Mouse (Mus musculus) forebrain, embryonic 15.5 days (tissue): Measurements from ENCODE around the gene Unc45a. TPM values are rescaled to one million over a fixed set of nuclear protein-coding genes. Genes with fewer than 3 reads are reported as not detected.

Experiments
- ATAC-seq: fragments of 200-750 bp; cut with Nextera tagmentation; replicated peaks from 2 replicates; pipeline ENCODE4 v1.8.0; 2017; ENCODE audit warnings: mild to moderate bottlenecking, moderate TSS enrichment, moderate library complexity
- H3K27ac ChIP-seq: fragments of 300-500 bp; sonication (generic); replicated peaks from 2 replicates; pipeline ENCODE4 v1.5.1; 2015; ENCODE audit warnings: mild to moderate bottlenecking, inconsistent platforms
- H3K27me3 ChIP-seq: fragments of 300-500 bp; sonication (generic); 2 replicates; pipeline ENCODE4 v1.6.1; 2015; ENCODE audit warnings: inconsistent platforms
- H3K36me3 ChIP-seq: fragments of 300-500 bp; sonication (generic); 2 replicates; pipeline ENCODE4 v1.6.1; 2015; ENCODE audit warnings: mild to moderate bottlenecking, inconsistent platforms
- H3K4me1 ChIP-seq: fragments of 300-500 bp; sonication (generic); 2 replicates; pipeline ENCODE4 v1.6.1; 2015; ENCODE audit warnings: inconsistent platforms
- H3K4me2 ChIP-seq: fragments of 300-500 bp; sonication (generic); replicated peaks from 2 replicates; pipeline ENCODE4 v1.6.1; 2015; ENCODE audit warnings: mild to moderate bottlenecking, inconsistent platforms
- H3K4me3 ChIP-seq: fragments of 300-500 bp; sonication (generic); 2 replicates; pipeline ENCODE4 v1.5.1; 2015; ENCODE audit warnings: mild to moderate bottlenecking, inconsistent platforms
- H3K9ac ChIP-seq: fragments of 300-500 bp; sonication (generic); replicated peaks from 2 replicates; pipeline ENCODE4 v1.6.1; 2015; ENCODE audit warnings: mild to moderate bottlenecking, inconsistent platforms
- H3K9me3 ChIP-seq: fragments of 300-500 bp; sonication (generic); 2 replicates; pipeline ENCODE4 v1.6.1; 2016; ENCODE audit warnings: inconsistent platforms
- WGBS: fragments of 180-500 bp; shearing (Covaris S2); methylation state at CpG from one replicate; pipeline ENCODE4 v1.1.7; 2015; ENCODE audit warnings: mixed read lengths; 5-methylcytosine and 5-hydroxymethylcytosine counted together
- polyA plus RNA-seq: library from polyadenylated mRNA; unstranded; fragments of >200 nt; fragmentation: Nextera tagmentation; extraction: Ambion mirVana; gene quantifications from 2 replicates; pipeline ENCODE4 v1.2.1, GENCODE M21; 2015

The Unc45a gene
- polyA plus RNA-seq, 1 experiment from 2014 or later: 48.2 TPM

- Histone ChIP-seq H3K27ac (no peak overlapping the region), H3K27me3 (no peaks in the 10 kb centered on the region), H3K4me1 (peaks cover 21% of the 10 kb centered on the region), H3K9ac (no peak overlapping the region), H3K36me3 (peaks cover 23% of the 10 kb centered on the region), H3K4me2 (no peak overlapping the region), H3K4me3 (no peak overlapping the region), H3K9me3 (no peaks in the 10 kb centered on the region)
- 85% methylated on average over 19 of the region's 19 CpGs for WGBS
- no peak for ATAC-seq
These were observed 20.8 kb downstream of the Unc45a start for GRCm38 (mm10) chr7:80319846-80320496.

DNA sequence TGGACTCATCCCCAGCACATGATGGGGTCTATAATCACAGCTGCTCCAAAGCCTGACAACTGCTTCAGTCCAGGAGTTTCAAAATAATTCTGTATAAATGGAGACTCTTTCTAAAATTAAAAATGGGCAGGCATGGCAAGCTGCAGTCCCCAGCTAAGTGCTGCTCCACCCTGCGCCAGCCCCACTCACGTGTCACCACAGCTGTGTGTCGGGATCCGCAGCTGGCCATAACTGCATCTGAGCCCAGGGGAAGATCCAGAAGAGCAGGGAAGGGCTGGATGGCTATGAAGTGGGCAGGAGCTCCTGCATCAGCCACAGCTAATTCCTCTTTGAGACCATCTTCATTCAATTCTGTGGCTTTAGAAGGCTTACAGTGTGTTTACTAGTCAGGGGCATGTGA, 22.1 kb downstream of the Unc45a start:
- ATAC-seq: no peak
- 96% methylated on average over 4 of the region's 4 CpGs for WGBS
- peaks cover 35% of the 10 kb centered on the region for H3K36me3 ChIP-seq

GRCm38 (mm10) chr7:80317439-80318115, 23.2 kb downstream of the Unc45a start:
- H3K9ac ChIP-seq: no peak overlapping the region
- no peaks in the 10 kb centered on the region for H3K27me3 ChIP-seq
- H3K9me3 ChIP-seq: no peaks in the 10 kb centered on the region
- no peak overlapping the region for H3K4me3 ChIP-seq
- H3K4me1 ChIP-seq: peaks cover 10% of the 10 kb centered on the region
- H3K27ac ChIP-seq: no peak overlapping the region
- ATAC-seq: no peak
- peaks cover 45% of the 10 kb centered on the region for H3K36me3 ChIP-seq
- WGBS: 74% methylated on average over 1 of the region's 1 CpGs
- no peak overlapping the region for H3K4me2 ChIP-seq

More for the DNA sequence above, 22.1 kb downstream of the Unc45a start:
- Histone ChIP-seq H3K9me3 (no peaks in the 10 kb centered on the region), H3K27ac (no peak overlapping the region), H3K4me2 (no peak overlapping the region), H3K9ac (no peak overlapping the region), H3K4me3 (no peak overlapping the region), H3K27me3 (no peaks in the 10 kb centered on the region), H3K4me1 (peaks cover 21% of the 10 kb centered on the region)

- H3K4me2 ChIP-seq: no peak overlapping the region
- H3K4me3 ChIP-seq: no peak overlapping the region
- H3K27me3 ChIP-seq: no peaks in the 10 kb centered on the region
- no peak overlapping the region for H3K9ac ChIP-seq
- WGBS: 81% methylated on average over 2 of the region's 2 CpGs
- ATAC-seq: no peak
- H3K36me3 ChIP-seq: peaks cover 54% of the 10 kb centered on the region
- H3K4me1 ChIP-seq: peaks cover 3% of the 10 kb centered on the region; the same call in 1 of the 2 replicates
- no peak overlapping the region for H3K27ac ChIP-seq
- H3K9me3 ChIP-seq: no peaks in the 10 kb centered on the region
These were observed 25.1 kb downstream of the Unc45a start for GRCm38 (mm10) chr7:80315733-80316132.

GRCm38 (mm10) chr7:80310771-80311170, 30.0 kb downstream of the Unc45a start:
- no peaks in the 10 kb centered on the region for H3K27me3 ChIP-seq
- no peaks in the 10 kb centered on the region for H3K4me1 ChIP-seq
- 71% methylated on average over 7 of the region's 7 CpGs for WGBS
- no peak overlapping the region for H3K4me2 ChIP-seq
- H3K4me3 ChIP-seq: no peak overlapping the region
- H3K9me3 ChIP-seq: no peaks in the 10 kb centered on the region
- no peak overlapping the region for H3K9ac ChIP-seq
- ATAC-seq: no peak
- no peak overlapping the region for H3K27ac ChIP-seq
- H3K36me3 ChIP-seq: peaks cover 65% of the 10 kb centered on the region

DNA sequence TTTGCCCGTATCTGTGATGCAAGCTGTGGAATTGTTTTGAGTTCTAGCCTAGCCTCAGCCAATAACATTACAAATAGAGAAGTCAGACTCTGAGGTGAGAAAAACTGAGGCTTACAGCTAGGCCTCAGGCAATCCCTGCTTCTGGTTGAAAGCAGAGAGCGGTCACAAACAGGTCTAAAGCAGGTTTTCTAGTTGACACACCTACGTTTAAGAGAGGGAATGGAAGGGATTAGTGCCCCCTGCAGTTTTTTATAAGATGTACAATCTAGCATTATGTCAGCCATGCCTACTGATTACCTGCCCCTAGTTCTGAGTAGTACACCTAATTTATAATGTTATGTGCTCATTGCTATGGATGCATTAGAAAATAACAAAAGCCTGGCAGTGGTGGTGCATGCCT, 33.0 kb downstream of the Unc45a start:
- no peaks in the 10 kb centered on the region for H3K9me3 ChIP-seq
- H3K27ac ChIP-seq: no peak overlapping the region
- 77% methylated on average over 3 of the region's 3 CpGs for WGBS
- peaks cover 62% of the 10 kb centered on the region for H3K36me3 ChIP-seq
- H3K4me1 ChIP-seq: no peaks in the 10 kb centered on the region
- H3K9ac ChIP-seq: no peak overlapping the region
- H3K4me2 ChIP-seq: no peak overlapping the region
- H3K27me3 ChIP-seq: no peaks in the 10 kb centered on the region
- ATAC-seq: no peak
- no peak overlapping the region for H3K4me3 ChIP-seq

- Histone ChIP-seq H3K36me3 (peaks cover 36% of the 10 kb centered on the region), H3K9me3 (no peaks in the 10 kb centered on the region), H3K9ac (no peak overlapping the region), H3K27ac (no peak overlapping the region), H3K4me2 (no peak overlapping the region), H3K4me3 (no peak overlapping the region), H3K4me1 (peaks cover 7% of the 10 kb centered on the region), H3K27me3 (no peaks in the 10 kb centered on the region)
- 88% methylated on average over 2 of the region's 2 CpGs for WGBS
- ATAC-seq: no peak
These were observed 39.3 kb downstream of the Unc45a start for GRCm38 (mm10) chr7:80301522-80301921.

DNA sequence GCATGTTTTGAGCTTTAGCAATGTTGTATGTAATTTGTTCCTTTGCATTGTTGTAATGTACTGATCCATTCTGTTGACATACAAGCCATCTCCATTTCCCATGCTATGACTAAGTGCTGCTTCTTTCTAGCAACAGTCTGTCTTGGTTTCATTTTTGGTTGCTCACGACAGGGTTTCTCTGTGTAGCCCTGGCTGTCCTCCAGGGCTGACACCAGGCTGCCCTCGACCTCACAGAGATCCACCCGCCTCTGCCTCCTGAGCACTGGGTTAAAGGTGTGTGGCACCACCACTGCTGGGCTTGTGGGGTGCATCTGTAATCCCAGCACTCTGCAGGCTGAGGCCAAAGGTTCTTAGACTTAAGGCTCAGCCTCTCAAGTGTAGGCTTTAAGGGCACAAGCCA, 41.2 kb downstream of the Unc45a start:
- Histone ChIP-seq H3K36me3 (peaks cover 18% of the 10 kb centered on the region), H3K27ac (no peak overlapping the region), H3K4me2 (no peak overlapping the region), H3K4me3 (no peak overlapping the region), H3K27me3 (no peaks in the 10 kb centered on the region), H3K4me1 (peaks cover 21% of the 10 kb centered on the region), H3K9me3 (no peaks in the 10 kb centered on the region), H3K9ac (no peak overlapping the region)
- ATAC-seq: no peak
- 91% methylated on average over 3 of the region's 3 CpGs for WGBS

- H3K9me3 ChIP-seq: no peaks in the 10 kb centered on the region
- 94% methylated on average over 4 of the region's 4 CpGs for WGBS
- H3K9ac ChIP-seq: no peak overlapping the region
- H3K4me2 ChIP-seq: no peak overlapping the region
- peaks cover 11% of the 10 kb centered on the region for H3K36me3 ChIP-seq
- H3K4me3 ChIP-seq: no peak overlapping the region
- H3K27me3 ChIP-seq: no peaks in the 10 kb centered on the region
- H3K4me1 ChIP-seq: peaks cover 23% of the 10 kb centered on the region
- ATAC-seq: no peak
- H3K27ac ChIP-seq: no peak overlapping the region
These were observed 42.1 kb downstream of the Unc45a start for GRCm38 (mm10) chr7:80298754-80299153.

- H3K36me3 ChIP-seq: 0 out of 2 replicates have a peak, but pooled peaks cover 6% of the 10 kb centered on the region
- H3K9ac ChIP-seq: no peak overlapping the region
- H3K27ac ChIP-seq: no peak overlapping the region
- H3K9me3 ChIP-seq: no peaks in the 10 kb centered on the region
- no peaks in the 10 kb centered on the region for H3K27me3 ChIP-seq
- WGBS: 75% methylated on average over 3 of the region's 3 CpGs
- no peak overlapping the region for H3K4me3 ChIP-seq
- H3K4me1 ChIP-seq: peaks cover 26% of the 10 kb centered on the region
- ATAC-seq: no peak
- no peak overlapping the region for H3K4me2 ChIP-seq
These were observed 43.8 kb downstream of the Unc45a start for GRCm38 (mm10) chr7:80297041-80297440.

- 0 out of 2 replicates have a peak overlapping the region, but pooled peaks have one; percentile 96 for H3K4me2 ChIP-seq
- no peaks in the 10 kb centered on the region for H3K27me3 ChIP-seq
- WGBS: 85% methylated on average over 6 of the region's 6 CpGs
These were observed 44.3 kb downstream of the Unc45a start for GRCm38 (mm10) chr7:80296462-80296861.

GRCm38 (mm10) chr7:80294764-80295648, 45.8 kb downstream of the Unc45a start:
- Histone ChIP-seq H3K9me3 (no peaks in the 10 kb centered on the region), H3K4me3 (peak overlapping the region; percentile 67), H3K4me1 (peaks cover 26% of the 10 kb centered on the region), H3K27me3 (no peaks in the 10 kb centered on the region), H3K9ac (peak overlapping the region; percentile 65), H3K36me3 (peaks cover 17% of the 10 kb centered on the region), H3K4me2 (peak overlapping the region; percentile 96), H3K27ac (peak overlapping the region; percentile 72)
- WGBS: 8% methylated on average over 37 of the region's 37 CpGs
- no peak for ATAC-seq

More at GRCm38 (mm10) chr7:80296462-80296861, 44.3 kb downstream of the Unc45a start:
- Histone ChIP-seq H3K4me3 (no peak overlapping the region), H3K9ac (no peak overlapping the region), H3K27ac (no peak overlapping the region), H3K36me3 (0 out of 2 replicates have a peak, but pooled peaks cover 7% of the 10 kb centered on the region), H3K9me3 (no peaks in the 10 kb centered on the region), H3K4me1 (peaks cover 26% of the 10 kb centered on the region)
- no peak for ATAC-seq
